In genomic region chr4:154301466-154301881, GRCm38 (mm10) we compare ENCODE assay signal across 8 mouse cellular contexts. TPM values are rescaled to one million over a fixed set of nuclear protein-coding genes. Genes with fewer than 3 reads are reported as not detected.
DNase-seq lines count a peak whose midpoint lies in the region; ATAC-seq and TF ChIP-seq lines count a peak whose summit lies in the region.

Gene Arhgef16, minus strand, starts transcription at chr4:154301676.

- TF ChIP-seq CTCF in MEL (IDR thresholded peaks at IDR 0.05 in 2 of 3, conservative IDR thresholded peaks at IDR 0.05 in 1 of 3; ENCODE audit: control insufficient read depth in 1 of 3, insufficient read depth in 1 of 3, low read depth in 2 of 3, low read length in 3 of 3, poor library complexity in 1 of 3, severe bottlenecking in 1 of 3), result peak; percentile 36 to 55 (median 44)

- TF ChIP-seq POLR2A in MEL (IDR thresholded peaks at IDR 0.05; ENCODE audit: control insufficient read depth in 1 of 2, insufficient read depth in 1 of 2, low read depth in 1 of 2, low read length in 2 of 2, poor library complexity in 1 of 2), result no peak

- DNase-seq in 416B (ENCODE audit: low read depth) (peak; percentile 34), MEL (ENCODE audit: low read depth, low spot score) (peak; percentile 12)
- DNase-seq in cerebellum, postnatal 10 days, result peak; percentile 70 to 78
- peak; percentile 16 for DNase-seq in liver, embryonic 13.5 days
- no peak for DNase-seq in T-cell, adult 2 months (ENCODE audit: low spot score)

- H3K79me2 ChIP-seq in MEL (ENCODE audit: control insufficient read depth, insufficient read depth, low read length, poor library complexity), result no peaks in the 10 kb centered on the region

- no peak within 1 kb of the TSS for H3K9ac ChIP-seq in MEL (ENCODE audit: control insufficient read depth, low read depth, low read length, poor library complexity, severe bottlenecking)
- H3K9ac ChIP-seq in heart, embryonic 14.5 days (ENCODE audit: low read length), result no peak within 1 kb of the TSS
- no peak within 1 kb of the TSS; the same call in 1 of the 2 replicates for H3K9ac ChIP-seq in kidney, embryonic 16.5 days (replicated peaks; ENCODE audit: low read length)
- no peak within 1 kb of the TSS for H3K9ac ChIP-seq in liver, embryonic 13.5 days
- H3K9ac ChIP-seq in neural tube, embryonic 13.5 days, result no peak within 1 kb of the TSS

- H3K4me2 ChIP-seq in heart, embryonic 14.5 days (ENCODE audit: low read length), result 0 out of 2 replicates have a peak within 1 kb of the TSS, but pooled peaks have one; percentile 21
- 0 out of 2 replicates have a peak within 1 kb of the TSS, but pooled peaks have one; percentile 69 for H3K4me2 ChIP-seq in kidney, embryonic 16.5 days (replicated peaks; ENCODE audit: low read depth, low read length)
- no peak within 1 kb of the TSS for H3K4me2 ChIP-seq in liver, embryonic 13.5 days
- H3K4me2 ChIP-seq in neural tube, embryonic 13.5 days, result no peak within 1 kb of the TSS

- ATAC-seq in heart, embryonic 14.5 days (ENCODE audit: insufficient number of reproducible peaks, insufficient read depth, low FRiP score, low read depth), result no peak
- ATAC-seq in kidney, embryonic 16.5 days (ENCODE audit: low FRiP score, low TSS enrichment), result no peak
- peak; percentile 43 for ATAC-seq in liver, embryonic 13.5 days (ENCODE audit: low read depth)
- ATAC-seq in neural tube, embryonic 13.5 days (ENCODE audit: low read depth), result peak; percentile 47; the same call in 1 of the 2 replicates

- WGBS in heart, embryonic 14.5 days, result 16% methylated on average over 7 of the region's 7 CpGs
- 20% methylated on average over 7 of the region's 7 CpGs for WGBS in kidney, embryonic 16.5 days
- 18% methylated on average over 7 of the region's 7 CpGs for WGBS in liver, embryonic 13.5 days (ENCODE audit: insufficient replicate concordance)
- 27% methylated on average over 7 of the region's 7 CpGs for WGBS in neural tube, embryonic 13.5 days

- H3K4me1 ChIP-seq in MEL (ENCODE audit: control insufficient read depth in 1 of 2, insufficient read depth in 2 of 2, low read length in 2 of 2), result no peaks in the 10 kb centered on the region
- H3K4me1 ChIP-seq in heart, embryonic 14.5 days (ENCODE audit: control insufficient read depth in 2 of 2, insufficient read depth in 2 of 2, low read length in 2 of 2), result peaks cover 4 to 6% of the 10 kb centered on the region in 2 experiments; a peak in 1 of 4 replicates
- H3K4me1 ChIP-seq in kidney, embryonic 16.5 days (ENCODE audit: insufficient read depth, low read length), result peaks cover 22% of the 10 kb centered on the region
- H3K4me1 ChIP-seq in liver, embryonic 13.5 days (replicated peaks), result peaks cover 7% of the 10 kb centered on the region
- H3K4me1 ChIP-seq in neural tube, embryonic 13.5 days (replicated peaks), result peaks cover 8% of the 10 kb centered on the region

- H3K27me3 ChIP-seq in MEL (ENCODE audit: control insufficient read depth in 1 of 2, insufficient read depth in 2 of 2, low read length in 2 of 2), result no peaks in the 10 kb centered on the region
- peaks cover 22% of the 10 kb centered on the region for H3K27me3 ChIP-seq in heart, embryonic 14.5 days (ENCODE audit: control insufficient read depth, insufficient read depth, low read length)
- H3K27me3 ChIP-seq in kidney, embryonic 16.5 days (ENCODE audit: insufficient read depth, low read length), result peaks cover 23% of the 10 kb centered on the region
- peaks cover 36% of the 10 kb centered on the region for H3K27me3 ChIP-seq in liver, embryonic 13.5 days
- peaks cover 57% of the 10 kb centered on the region for H3K27me3 ChIP-seq in neural tube, embryonic 13.5 days

- TF ChIP-seq RAD21 in MEL (IDR thresholded peaks at IDR 0.05; ENCODE audit: low read depth, low read length), result peak; percentile 27

- no peak within 1 kb of the TSS for H3K27ac ChIP-seq in MEL (ENCODE audit: control insufficient read depth, low read depth, low read length)
- H3K27ac ChIP-seq in heart, embryonic 14.5 days (replicated peaks in 1 of 2; ENCODE audit: control insufficient read depth in 1 of 2, insufficient read depth in 1 of 2, low read depth in 2 of 2, low read length in 2 of 2), result no peak within 1 kb of the TSS
- no peak within 1 kb of the TSS for H3K27ac ChIP-seq in kidney, embryonic 16.5 days (ENCODE audit: low read length)
- H3K27ac ChIP-seq in liver, embryonic 13.5 days, result no peak within 1 kb of the TSS
- H3K27ac ChIP-seq in neural tube, embryonic 13.5 days (replicated peaks), result no peak within 1 kb of the TSS

- no peak within 1 kb of the TSS for H3K4me3 ChIP-seq in MEL (ENCODE audit: control insufficient read depth in 1 of 2, insufficient read depth in 1 of 2, low read depth in 2 of 2, low read length in 2 of 2)
- no peak within 1 kb of the TSS for H3K4me3 ChIP-seq in heart, embryonic 14.5 days (ENCODE audit: control insufficient read depth in 1 of 2, insufficient read depth in 1 of 2, low read depth in 1 of 2, low read length in 2 of 2)
- H3K4me3 ChIP-seq in kidney, embryonic 16.5 days (ENCODE audit: low read length), result peak within 1 kb of the TSS; percentile 59; the same call in 1 of the 2 replicates
- no peak within 1 kb of the TSS for H3K4me3 ChIP-seq in liver, embryonic 13.5 days (replicated peaks)
- H3K4me3 ChIP-seq in neural tube, embryonic 13.5 days, result no peak within 1 kb of the TSS

- H3K36me3 ChIP-seq in MEL (ENCODE audit: control insufficient read depth in 1 of 2, insufficient read depth in 2 of 2, low read length in 2 of 2), result no peaks in the 10 kb centered on the region
- no peaks in the 10 kb centered on the region for H3K36me3 ChIP-seq in heart, embryonic 14.5 days (ENCODE audit: control insufficient read depth, insufficient read depth, low read length)
- H3K36me3 ChIP-seq in kidney, embryonic 16.5 days (ENCODE audit: insufficient read depth, low read length), result no peaks in the 10 kb centered on the region
- no peaks in the 10 kb centered on the region for H3K36me3 ChIP-seq in liver, embryonic 13.5 days
- no peaks in the 10 kb centered on the region for H3K36me3 ChIP-seq in neural tube, embryonic 13.5 days

- no peaks in the 10 kb centered on the region; the same call in 1 of the 2 replicates for H3K9me3 ChIP-seq in MEL (replicated peaks; ENCODE audit: insufficient read depth, low read length)
- 0 out of 2 replicates have a peak, but pooled peaks cover 2% of the 10 kb centered on the region for H3K9me3 ChIP-seq in heart, embryonic 14.5 days (ENCODE audit: control insufficient read depth, low read length)
- no peaks in the 10 kb centered on the region for H3K9me3 ChIP-seq in kidney, embryonic 16.5 days (ENCODE audit: low read length)
- no peaks in the 10 kb centered on the region for H3K9me3 ChIP-seq in liver, embryonic 13.5 days (replicated peaks)
- no peaks in the 10 kb centered on the region for H3K9me3 ChIP-seq in neural tube, embryonic 13.5 days

- no peak for TF ChIP-seq EP300 in MEL (IDR thresholded peaks at IDR 0.05; ENCODE audit: low read depth in 1 of 2, low read length in 2 of 2)

TF ChIP-seq in MEL, 35 proteins besides CTCF, POLR2A, EP300 and RAD21:
- TF ChIP-seq JUND (IDR thresholded peaks at IDR 0.05; ENCODE audit: low read depth, low read length) (no peak), SMC3 (IDR thresholded peaks at IDR 0.05; ENCODE audit: low read depth, low read length) (peak; percentile 24; the same call in 1 of the 2 replicates)

RNA-seq across cellular contexts. Expression of gene Arhgef16, which starts in this region (rescaled TPM):
- total RNA-seq in MEL (2012; rRNA removed), result not detected in 2 replicates
- not detected for polyA plus RNA-seq in MEL (2012; ENCODE audit: insufficient read depth in 1 of 2, insufficient read length in 2 of 2, low read depth in 1 of 2, low replicate concordance in 2 of 2, missing spikeins in 1 of 2)
- polyA plus RNA-seq in heart, embryonic 14.5 days (2014; fragmentation: Nextera tagmentation; extraction: Ambion mirVana), result 0.97 and 1.6 TPM in 2 replicates
- polyA plus RNA-seq in kidney, embryonic 16.5 days (2015; fragmentation: Nextera tagmentation; extraction: Ambion mirVana), result 44.2 and 44.3 TPM in 2 replicates
- 4.2 and 5.0 TPM in 2 replicates for polyA plus RNA-seq in liver, embryonic 13.5 days (2015; fragmentation: Nextera tagmentation; extraction: Ambion mirVana)
- 1.1 and 1.2 TPM in 2 replicates for polyA plus RNA-seq in neural tube, embryonic 13.5 days (2015; fragmentation: Nextera tagmentation; extraction: Ambion mirVana)

Comparison
In these comparisons a context has a peak if more than half of its experiments do, and no peak if none do; other contexts are left out.
1. Peak in DNase-seq in MEL; RNA of the gene not detected or under 1 TPM.
2. ATAC-seq: peak in liver, embryonic 13.5 days (single experiment) and neural tube, embryonic 13.5 days (single experiment); none in heart, embryonic 14.5 days (single experiment) and kidney, embryonic 16.5 days (single experiment).
3. H3K4me2 ChIP-seq: peak in heart, embryonic 14.5 days (single experiment) and kidney, embryonic 16.5 days (single experiment); none in liver, embryonic 13.5 days (single experiment) and neural tube, embryonic 13.5 days (single experiment).